Mouse (Mus musculus) retina, adult 2 months (tissue): ENCODE data around the gene Zmiz1.

Source experiments
- DNase-seq: peaks from one replicate; pipeline ENCODE4 v3.0.0-alpha.2; 2012; ENCODE audit warnings: low read depth, low spot score

The Zmiz1 gene

DNA sequence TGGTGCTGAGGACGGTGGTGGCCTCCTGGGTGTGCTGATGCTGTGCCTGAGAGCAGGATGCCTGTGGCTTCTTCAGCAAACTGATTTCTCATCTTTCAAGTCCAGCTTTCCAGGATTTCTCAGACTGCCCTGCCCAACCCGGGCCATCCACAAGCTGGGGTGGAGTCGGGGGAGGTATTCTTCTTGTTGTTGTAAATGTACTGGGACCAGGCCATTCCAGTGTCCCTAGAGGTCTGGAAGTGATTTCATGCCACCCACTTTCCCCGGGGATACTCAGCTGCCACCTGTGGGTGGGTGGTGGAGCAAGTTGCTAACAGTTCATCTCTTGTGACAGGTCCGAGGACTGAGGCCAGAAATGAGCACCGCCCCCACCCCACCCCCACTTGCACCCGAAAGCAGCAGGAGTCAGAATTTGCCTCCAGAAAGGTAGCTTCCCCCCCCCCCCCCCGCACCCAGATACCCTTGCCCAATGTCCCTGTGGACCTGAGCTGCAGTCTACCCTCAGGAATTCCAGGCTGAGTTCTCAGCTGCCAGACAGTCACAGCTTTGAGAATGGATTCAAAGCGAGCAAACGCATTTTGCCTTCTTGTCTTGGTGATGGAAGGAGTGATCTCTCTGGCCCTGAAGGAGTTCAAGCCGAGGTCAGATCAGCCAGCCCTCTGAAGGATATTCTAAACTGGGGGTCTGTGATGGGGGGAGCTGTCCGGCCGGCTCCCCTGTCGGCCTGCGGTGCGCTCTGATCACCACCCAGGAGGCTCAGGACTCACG, 2.1 kb upstream of the Zmiz1 start:
- no peak for DNase-seq

DNA sequence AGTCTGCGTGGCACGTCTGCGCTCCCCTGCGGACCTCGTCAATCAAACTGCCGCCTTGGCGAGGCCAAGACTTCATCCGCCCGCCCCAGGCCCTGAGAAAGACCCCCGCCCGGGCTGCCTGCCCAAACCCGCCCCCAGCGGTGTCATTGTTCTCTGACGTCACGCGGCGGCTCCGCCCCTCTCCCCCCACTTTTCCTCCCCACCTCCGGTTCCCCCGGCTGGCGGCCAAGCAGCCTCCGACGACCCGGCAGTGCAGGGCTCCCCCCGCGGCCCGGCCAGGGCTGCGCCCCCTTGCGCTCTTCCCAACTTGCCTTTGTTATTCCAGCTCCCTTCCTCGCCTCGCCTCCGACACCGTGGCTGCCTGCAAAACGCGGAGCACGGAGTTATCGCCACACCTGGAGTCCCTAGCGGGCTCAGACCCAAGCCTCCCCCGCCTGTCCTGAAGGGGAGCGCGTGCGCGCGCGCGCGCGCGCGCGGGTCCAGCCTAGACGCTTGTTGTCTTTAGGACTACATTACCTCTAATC, 1.5 kb upstream of the Zmiz1 start:
- DNase-seq: peak; percentile 67

DNA sequence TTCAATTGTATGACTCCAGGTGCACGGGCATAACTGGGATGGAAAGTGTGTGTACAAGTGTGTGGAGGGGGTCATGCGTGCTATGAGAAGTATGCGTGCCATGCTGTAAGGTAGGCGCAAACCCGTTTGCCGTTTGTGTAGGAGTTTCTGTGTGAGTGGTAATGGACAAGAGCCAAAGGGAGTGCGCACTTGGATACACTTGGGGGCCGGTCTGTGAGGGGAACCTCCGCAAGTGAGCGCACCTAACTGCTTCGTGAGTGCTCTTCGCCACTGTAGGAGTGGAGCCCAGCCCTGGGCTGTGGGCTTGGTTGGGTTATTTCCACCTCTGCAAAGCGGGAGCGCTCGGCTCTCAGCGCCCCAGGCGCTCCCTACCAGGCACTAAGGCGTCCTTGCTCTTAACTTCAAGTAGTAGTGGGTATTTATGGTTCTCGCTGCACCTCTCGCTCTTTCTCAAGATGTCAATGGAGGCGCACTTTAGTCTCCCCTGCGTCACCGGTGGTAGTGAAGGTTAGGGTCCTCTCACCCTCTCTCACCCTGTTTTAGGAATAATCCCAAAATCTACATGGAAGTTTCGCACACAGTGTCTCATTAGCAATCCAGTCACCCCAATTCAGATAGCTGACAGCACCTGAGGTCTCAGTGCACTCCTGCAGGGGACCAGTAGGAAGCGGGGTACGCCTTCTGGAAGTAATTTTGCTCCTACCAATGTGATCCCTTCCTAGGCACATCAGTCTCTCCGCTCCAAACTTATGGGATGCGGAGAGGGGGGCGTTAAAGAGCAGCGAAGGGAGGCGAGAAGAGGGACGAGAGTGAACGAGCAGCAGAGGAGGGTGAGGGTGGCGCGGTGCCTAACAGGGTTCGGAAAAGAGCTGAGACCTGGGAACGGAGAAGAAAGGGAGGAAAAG, 622 bp upstream of the Zmiz1 start:
- no peak for DNase-seq

DNA sequence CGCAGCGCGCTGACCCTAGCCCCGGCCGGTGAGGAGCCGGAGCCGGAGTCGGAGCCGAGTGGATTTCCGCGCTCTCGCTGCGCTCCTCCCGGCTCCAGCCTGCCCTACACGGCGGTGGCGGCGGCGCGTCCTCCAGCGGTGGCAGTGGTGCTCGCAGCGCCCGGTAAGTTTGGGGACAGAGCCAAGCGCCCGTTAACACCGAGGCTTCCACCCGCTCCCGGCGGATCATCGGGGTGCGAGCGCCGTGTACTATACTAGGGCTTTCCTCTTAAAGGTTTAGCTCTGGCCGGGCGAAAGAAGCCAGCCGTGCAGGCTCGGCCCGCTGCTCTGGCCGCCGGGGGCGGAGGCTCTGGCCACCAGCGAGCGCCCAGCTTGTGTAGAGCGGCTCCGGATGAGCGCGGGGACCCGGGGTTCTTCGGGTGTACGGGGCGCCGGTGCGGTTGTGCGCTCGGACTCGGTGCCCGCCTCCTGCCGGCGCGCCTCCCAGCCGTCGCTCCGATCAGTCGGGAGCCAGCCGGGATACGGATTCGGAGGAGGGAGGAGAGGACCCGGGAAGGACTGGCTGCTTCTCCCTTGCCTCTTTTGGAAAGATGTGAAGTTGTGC, 511 bp downstream of the Zmiz1 start:
- no peak for DNase-seq

DNA sequence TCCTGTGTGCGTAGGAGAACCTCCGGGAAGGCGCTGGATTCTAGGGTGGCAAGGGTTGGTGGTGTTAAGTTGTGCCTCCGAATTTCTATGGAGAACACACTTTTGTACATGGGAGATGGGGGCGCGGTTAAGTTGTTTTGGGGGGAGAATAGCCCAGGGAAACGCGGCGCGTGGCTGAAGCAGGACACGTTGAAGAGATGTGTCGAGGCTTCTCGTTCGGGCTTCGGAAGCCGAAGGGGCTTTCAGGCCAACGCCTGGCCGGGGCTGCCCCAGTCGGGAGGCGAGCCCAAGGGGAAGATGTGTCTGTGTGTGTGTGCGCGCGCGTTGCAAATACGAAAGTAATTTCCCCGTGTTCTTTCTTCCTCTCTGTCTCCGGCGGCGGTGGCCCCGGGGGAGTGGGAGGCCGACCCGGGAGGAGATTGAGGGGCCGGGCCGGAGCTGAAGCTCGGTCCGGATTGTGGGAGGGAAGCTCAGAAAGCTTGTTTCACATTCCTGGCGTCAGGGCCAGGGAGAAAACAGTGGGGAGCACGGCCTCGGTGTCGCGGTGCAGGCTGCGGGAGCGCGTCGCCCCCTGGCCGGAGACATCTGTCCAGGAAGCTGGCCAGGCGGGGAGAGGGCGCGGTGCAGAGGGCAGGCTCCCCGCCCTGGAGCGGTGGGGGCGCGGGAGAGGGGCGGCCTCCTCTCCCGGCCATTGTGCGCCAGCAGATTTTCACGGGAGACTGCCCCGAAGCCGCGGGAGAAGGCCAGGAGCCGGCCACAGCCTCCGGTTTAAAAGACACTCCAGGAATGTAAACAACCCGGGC, 1.2 kb downstream of the Zmiz1 start:
- DNase-seq: no peak

DNA sequence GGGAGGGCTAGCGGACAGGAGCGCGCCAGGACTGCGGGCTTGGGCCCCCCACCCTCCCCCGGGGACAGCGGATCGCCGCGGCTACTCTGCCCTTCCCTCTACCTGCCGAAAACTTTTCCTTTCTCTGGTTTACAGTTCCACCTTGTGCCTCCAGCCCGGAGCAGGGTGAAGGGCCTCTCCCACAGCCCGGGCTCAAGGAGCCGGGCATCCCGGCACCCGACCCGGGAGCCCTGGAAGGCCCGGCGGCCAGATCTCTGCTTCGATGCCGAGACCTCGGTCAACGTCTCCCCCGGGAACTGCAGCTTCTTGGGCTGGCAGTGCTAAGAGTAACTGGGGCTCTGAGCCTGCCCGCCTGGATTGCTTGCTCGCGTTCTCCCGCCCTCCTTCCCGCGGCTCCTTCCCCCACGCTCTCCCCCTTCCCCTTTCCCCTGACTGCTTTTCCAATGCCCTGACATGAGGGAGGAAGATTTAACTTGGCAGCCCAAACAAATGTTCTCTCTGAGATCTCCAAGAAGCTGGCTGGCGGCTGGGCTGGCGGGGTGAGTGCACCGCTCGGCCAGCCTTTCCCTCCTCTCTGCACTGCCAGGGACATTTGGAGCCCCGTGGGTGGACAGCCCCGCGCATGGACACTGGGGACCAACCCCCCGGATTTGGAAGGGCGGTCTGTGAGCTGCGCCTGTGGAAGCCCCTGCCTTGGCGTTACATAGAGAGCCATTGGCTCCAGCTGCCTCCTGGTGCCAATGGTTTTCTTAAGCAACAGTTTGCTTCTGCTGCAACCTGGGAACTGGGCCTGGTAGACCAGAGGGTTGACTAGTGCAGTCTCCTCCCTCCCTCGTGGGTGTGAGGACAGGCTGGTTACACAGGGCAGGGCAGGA, 2.1 kb downstream of the Zmiz1 start:
- no peak for DNase-seq

DNA sequence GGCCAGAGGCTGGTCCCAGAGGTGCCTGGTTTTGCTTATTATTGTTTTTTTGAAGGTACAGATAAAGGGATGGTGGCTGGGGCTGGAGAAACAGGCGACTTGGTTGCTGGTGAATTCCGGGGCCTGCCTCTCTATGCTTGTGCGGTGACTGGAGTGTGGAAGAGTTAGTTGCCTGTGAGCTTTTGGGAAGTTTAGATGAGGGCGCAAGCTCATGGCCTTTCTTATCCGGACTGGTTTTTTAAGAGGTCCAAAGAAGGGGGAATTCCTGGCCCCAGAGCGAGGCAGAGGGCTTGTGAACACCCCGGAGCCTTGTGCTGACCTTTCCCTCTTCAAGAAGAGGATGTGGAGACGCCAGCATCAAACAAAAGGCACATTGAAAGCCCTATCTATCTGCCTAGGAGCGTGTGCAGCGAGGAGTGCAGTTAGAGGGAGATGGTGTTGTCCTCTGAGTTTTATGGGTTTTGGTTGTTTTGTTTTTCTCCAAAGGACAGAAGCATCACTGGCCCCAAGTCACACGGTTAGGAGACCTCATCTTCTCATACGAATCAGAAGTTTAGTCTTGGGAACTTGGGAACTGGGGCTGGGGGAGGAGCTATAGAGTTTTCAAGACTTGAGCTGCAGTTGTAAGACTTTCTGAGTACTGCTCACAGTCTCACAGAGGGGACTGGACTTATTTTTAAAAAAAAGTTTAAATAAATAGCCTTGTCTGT, 2.8 kb downstream of the Zmiz1 start:
- no peak for DNase-seq

DNA sequence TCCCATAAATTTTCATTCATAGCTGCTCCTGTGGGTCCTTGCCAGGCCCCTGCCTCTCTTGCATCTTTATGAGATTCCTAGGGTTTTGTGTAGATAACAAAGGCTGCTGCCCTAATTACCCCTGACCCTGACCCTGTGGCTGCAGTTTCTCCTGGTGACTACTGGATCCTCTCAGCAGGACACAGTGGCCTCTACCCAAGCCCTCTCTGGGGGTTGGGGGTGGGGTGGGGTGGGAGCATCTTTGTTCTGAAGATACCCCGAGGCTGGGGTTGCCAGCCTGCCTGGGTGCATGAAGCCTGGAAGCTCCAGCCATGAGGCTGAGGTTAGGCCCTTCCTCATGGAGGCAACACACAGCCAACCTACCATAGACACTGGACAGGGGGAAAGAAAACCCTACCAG, 4.0 kb downstream of the Zmiz1 start:
- no peak for DNase-seq

DNA sequence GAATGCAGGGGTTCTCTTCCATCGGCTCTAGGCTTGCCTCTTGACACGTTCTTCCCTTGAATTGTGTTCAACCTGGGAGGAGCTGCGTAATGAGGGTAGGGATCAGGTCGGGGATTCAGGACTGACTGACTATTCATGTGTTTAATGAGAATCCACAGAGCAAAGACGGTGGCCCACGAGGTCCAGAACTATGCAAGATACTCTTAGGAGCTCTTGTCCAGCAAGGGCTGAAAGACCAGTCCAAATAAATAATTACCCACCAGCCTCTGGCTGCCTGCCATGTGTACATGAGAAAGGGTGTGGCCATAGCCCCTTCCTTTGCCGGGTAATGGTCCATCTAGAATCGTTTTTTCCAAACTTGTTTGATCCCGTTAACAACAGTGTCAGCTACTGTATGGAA, 4.9 kb downstream of the Zmiz1 start:
- DNase-seq: no peak

DNA sequence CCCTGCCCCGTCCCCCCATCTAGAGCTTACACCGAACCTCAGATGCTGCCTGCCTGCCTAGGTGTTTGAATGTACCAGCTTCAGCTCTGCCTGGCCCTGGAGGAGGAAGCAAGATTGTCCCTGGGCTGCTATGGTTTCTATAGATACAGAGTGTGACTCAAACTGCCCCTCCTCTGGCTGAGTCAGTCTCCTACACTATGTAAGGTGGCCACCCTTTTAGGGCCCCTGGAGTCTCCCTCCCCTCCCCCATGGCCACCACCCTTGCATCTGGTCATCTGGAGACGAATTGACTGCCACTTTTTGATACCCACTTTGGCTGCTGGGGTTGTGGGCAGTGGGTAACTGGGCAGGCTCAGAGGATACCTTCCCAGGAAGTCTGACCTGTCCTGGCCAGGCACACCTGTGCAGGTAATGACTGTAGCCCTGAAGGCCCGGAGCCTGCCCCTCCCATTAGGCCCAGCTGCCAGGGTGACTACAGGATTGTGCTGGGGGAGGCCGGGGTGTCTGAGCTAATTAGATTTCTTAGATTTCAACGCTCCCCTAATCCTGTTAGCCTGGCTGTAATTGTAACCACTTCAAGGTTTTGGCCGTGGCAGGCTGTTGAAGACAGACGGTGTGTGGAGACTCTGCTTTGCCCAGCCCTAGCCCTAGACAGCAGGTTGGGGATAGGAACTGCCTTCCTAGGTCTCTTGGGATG, 5.8 kb downstream of the Zmiz1 start:
- DNase-seq: no peak

DNA sequence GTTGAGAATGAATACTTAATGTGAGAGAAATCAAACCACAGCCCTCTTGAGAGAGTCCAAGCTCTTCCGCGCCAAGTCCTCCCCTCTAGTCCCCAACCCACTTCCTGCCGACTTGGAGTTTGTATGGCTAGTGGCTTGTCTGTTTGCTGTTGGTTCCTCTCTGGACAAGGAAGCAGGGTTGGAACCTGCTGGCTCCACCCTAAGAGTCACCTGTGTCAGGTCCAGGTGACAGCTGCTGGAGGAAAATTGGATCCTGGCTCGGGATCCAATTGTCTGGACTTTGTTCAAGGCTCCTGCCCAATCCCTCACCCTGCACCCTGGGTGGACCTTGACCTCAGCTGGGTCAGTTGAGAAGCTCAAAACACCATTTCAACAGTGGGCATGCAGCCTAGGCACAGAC, 7.4 kb downstream of the Zmiz1 start:
- DNase-seq: no peak

DNA sequence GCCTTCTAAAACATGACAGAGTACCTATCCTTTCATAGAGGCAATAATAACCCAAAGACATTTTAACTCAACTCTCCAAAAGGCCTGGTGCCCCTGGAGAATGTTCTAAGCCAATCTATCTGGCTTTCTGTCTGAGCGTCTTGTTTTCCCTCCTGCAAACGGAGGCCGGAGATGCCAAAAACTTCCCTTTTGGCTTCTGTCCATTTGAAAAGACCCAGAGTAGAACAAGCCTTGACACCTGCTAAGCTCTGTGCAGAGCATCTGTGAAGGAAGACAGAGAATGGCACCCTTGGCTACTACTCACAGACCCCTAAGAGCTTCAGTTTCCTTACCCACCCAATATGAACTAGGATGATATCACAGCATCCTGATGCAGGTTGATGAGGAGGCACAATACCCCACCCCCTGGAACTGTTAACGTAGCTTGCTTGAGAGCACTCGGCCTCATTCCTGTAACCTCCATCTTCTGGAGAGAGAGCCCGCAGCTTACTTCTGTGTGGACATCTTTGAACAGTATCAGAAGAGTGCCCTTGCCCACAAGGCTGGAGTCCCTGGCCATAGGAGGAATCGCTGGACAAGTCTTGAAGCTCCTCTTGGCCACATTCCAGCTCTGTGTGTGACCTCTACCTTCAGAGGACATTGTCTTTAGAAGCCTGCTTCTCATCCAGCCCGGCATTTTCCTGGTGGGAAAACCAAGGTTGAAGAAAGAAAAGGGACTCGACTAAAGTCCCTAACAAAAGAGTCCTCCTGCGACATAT, 9.1 kb downstream of the Zmiz1 start:
- no peak for DNase-seq

DNA sequence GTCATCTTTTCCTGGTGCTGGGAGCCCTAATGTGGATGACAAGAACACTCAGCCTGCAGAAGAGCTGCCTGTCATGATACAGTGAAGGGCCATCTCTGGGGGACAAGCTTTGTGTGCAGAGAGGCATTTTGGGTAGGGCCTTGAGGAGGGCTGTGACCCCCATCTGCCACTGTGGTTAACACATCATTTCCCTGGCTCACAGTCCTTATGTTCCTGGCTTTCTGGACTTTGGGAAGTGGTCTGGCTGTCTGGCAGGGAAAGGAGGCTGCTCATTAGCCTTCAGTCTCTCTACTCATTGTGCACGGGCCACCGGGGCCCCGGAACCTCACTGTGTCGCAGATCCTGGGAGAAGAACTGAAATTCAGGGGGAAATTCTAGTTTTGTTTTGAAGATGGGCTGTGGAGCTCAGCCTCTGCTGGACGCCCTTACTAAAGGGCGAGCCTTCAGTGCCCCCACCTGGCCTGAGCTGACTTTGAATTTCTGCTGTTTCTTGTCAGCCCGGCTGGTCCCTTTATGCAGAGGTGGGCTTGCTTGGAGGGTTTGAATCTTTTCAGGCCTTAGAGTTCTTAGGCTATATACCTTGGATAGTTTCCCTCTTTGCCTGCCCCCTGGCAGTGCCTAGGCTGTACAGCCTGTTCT, 10.0 kb downstream of the Zmiz1 start:
- DNase-seq: no peak

DNA sequence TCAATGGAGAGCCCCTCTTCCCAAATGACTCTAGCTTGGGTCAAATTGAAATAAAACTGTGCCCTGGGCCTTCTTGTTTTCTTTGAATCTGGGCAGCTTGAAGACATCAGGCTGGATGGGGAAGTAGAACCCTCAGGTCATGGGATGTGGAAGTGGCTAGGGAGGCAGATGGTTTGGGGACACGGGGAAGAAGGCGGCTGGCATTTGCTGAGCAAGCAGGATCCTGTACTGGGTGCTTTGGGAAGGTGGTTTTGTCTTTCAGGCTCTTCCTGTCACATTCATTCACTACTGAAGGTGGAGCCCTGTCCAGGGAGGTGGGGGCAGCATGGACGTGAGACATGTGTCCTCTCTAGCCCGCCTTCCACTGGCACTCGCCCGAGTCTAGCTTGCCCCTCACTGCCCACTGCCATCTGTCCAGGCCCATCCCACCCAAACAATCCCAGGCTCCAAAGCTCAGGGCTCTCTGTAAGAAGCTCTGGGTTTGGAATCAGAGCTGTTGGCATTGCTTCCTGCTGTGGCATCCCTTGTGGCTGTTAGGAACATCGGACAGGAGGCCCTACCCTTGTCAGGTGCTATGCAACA, 11.3 kb downstream of the Zmiz1 start:
- no peak for DNase-seq

DNA sequence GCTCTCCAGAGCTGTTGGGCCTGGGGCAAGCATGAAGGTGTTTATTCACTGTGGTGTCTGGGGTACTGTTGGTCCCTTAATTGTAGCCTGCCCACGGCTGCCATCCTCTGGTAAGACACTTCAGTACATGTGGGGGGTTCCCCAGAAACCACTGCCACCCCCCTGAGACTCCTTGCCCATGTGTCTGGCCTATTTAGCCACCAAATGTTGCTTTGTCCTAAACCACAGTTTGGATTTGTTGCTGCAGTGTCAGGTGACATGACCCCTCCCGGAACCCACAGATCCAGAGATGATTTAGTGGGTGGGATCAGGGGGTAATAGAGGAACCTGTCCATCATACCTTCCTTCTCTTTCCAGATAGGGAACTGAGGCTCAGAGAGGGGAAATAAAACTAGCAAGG, 12.1 kb downstream of the Zmiz1 start:
- no peak for DNase-seq

DNA sequence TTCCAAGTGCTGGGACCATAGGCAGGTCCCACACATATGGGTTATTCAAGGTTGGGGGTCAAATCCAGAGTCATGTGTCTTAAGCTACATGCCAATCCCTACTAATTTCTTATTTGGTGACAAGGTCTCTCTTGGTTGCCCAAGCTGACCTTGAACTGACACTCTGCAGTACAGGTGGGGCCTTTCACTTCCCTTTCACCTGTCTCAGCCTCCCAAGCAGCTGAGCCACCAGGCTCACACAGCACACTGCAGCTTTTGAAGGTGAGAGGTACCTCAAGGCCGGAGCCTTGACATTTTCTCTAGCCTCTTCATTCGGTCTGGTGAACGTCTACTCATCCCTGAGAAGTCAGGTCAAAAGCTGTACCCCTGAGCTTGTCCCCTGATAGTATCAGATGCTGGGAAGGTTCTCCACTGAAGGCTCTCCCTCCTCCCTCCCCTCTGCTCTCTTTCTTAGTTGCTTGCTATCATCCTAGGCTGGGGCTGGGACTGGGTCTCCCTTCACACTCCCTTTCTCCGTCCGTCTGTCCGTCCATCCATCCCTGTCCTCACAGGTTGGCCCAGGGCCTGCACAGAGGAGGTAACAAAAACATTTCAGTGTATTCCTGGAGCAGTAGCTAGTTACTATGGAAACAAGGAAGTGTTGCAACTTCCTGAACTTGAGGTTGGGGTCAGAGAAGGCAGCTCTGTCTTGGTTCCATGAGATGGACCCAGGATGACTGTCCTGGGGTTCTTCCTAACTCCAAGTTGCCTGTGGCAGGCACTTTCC, 13.3 kb downstream of the Zmiz1 start:
- no peak for DNase-seq
